Comparison of ENCODE assay signal across 19 mouse cellular contexts in the genomic region with DNA sequence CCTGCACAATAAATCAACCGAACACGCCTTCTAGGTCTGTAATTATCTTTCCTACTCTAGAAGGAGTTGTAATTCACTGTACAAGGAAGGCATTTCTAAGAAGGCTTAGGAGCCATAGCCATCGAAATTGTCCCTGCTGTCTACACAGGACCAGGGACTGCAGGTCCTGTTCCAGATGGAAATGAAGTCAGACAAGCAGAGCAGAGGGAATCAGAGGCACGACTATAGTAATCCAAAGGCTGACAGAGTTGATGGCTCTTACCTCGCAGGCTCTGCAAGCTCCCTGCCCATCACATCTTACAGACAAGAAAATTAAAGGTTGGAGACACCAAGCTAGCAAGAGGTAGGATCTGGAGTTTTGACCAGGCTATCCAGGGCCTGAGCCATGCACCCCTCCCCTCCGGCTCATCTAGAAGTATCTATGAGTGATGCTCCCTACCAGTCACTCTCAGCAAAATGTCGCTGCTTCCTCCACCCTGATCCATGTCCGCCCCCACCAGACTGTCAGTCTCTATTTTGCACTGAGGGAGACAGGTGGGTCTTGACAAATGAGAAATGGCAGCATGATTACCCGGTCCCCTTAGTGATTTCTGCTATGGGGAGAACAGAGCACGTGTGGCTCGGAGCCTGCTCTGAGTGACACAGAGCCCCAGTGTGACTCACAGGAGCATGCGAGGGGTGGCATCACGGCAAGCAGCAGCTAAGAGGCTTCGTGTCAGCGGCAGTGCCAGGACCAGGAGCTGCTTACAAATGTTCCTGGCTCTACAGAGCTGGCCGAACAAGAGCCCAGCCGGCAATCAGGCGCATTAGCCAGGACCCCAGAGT. TPM values are rescaled to one million over a fixed set of nuclear protein-coding genes. Genes with fewer than 3 reads are reported as not detected.
DNase-seq lines count a peak whose midpoint lies in the region; ATAC-seq and TF ChIP-seq lines count a peak whose summit lies in the region.
"Had no signal": no experiment of that assay in that cellular context is flagged by ENCODE, and none has a peak within 500 bp of the region (broad histone marks: within the 10 kb centered on the region; RNA-seq: fewer than 3 reads in every experiment).

No protein-coding gene starts in this region.

- 0 out of 2 replicates have a peak, but pooled peaks cover 3% of the 10 kb centered on the region for H3K9me3 ChIP-seq in forebrain, embryonic 13.5 days (replicated peaks)
- H3K9me3 ChIP-seq in forebrain, embryonic 12.5 days: 0 out of 2 replicates have a peak, but pooled peaks cover 2% of the 10 kb centered on the region
- H3K9me3 ChIP-seq: embryonic facial prominence, embryonic 13.5 days; heart, embryonic 10.5 days; intestine, embryonic 15.5 days; limb, embryonic 15.5 days; midbrain, embryonic 13.5 days had no signal

- H3K27me3 ChIP-seq in forebrain, embryonic 13.5 days: no peaks in the 10 kb centered on the region
- no peaks in the 10 kb centered on the region for H3K27me3 ChIP-seq in forebrain, embryonic 12.5 days
- H3K27me3 ChIP-seq: embryonic facial prominence, embryonic 13.5 days; intestine, embryonic 15.5 days; limb, embryonic 15.5 days; midbrain, embryonic 13.5 days had no signal

- peak; percentile 56 for DNase-seq in layer of hippocampus, adult 11-12 months (ENCODE audit: low spot score)
- no peak for DNase-seq in layer of hippocampus, adult 9-10 months (ENCODE audit: low spot score)
- peak; percentile 52 to 53 for DNase-seq in right cerebral cortex, postnatal 10 days (ENCODE audit: low spot score in 2 of 2)
- no peak for DNase-seq in right cerebral cortex, postnatal 4 days
- DNase-seq in urinary bladder, adult 18-20 months (ENCODE audit: low spot score in 2 of 2): no peak
- DNase-seq: gastrocnemius, postnatal 10 days; heart, postnatal 14 days; lung, adult 18-20 months; lung, postnatal 4 days; thymus, adult 2 months had no signal

- ATAC-seq in forebrain, embryonic 13.5 days: peak; percentile 46; the same call in 1 of the 2 replicates
- no peak for ATAC-seq in forebrain, embryonic 12.5 days (ENCODE audit: low FRiP score)
- ATAC-seq: intestine, embryonic 15.5 days; midbrain, embryonic 13.5 days had no signal

- H3K27ac ChIP-seq in forebrain, embryonic 13.5 days: no peak overlapping the region
- no peak overlapping the region for H3K27ac ChIP-seq in forebrain, embryonic 12.5 days
- H3K27ac ChIP-seq in olfactory bulb, adult 2 months (ENCODE audit: insufficient read depth, low read depth, low read length): peak overlapping the region; percentile 49
- H3K27ac ChIP-seq: embryonic facial prominence, embryonic 13.5 days; heart, embryonic 10.5 days; intestine, embryonic 15.5 days; limb, embryonic 15.5 days; midbrain, embryonic 13.5 days had no signal

- no peak for TF ChIP-seq POLR2A in olfactory bulb, adult 2 months (IDR thresholded peaks at IDR 0.05; ENCODE audit: insufficient read depth, low read depth, low read length)

- 86% methylated on average over 18 of the region's 18 CpGs for WGBS in forebrain, embryonic 13.5 days
- 85% methylated on average over 18 of the region's 18 CpGs for WGBS in forebrain, embryonic 12.5 days
- WGBS in olfactory bulb, adult 2 months: 38% methylated on average over 18 of the region's 18 CpGs

- H3K9ac ChIP-seq in forebrain, embryonic 13.5 days: no peak overlapping the region
- no peak overlapping the region for H3K9ac ChIP-seq in forebrain, embryonic 12.5 days
- H3K9ac ChIP-seq: embryonic facial prominence, embryonic 13.5 days; intestine, embryonic 15.5 days; limb, embryonic 15.5 days; midbrain, embryonic 13.5 days had no signal

- TF ChIP-seq CTCF in olfactory bulb, adult 2 months (IDR thresholded peaks at IDR 0.05; ENCODE audit: insufficient read depth, low read depth, low read length): no peak

- H3K4me1 ChIP-seq in forebrain, embryonic 13.5 days: peaks cover 6% of the 10 kb centered on the region; the same call in 1 of the 2 replicates
- H3K4me1 ChIP-seq in forebrain, embryonic 12.5 days: no peaks in the 10 kb centered on the region
- H3K4me1 ChIP-seq in olfactory bulb, adult 2 months (ENCODE audit: control insufficient read depth, insufficient read depth, low read length): peaks cover 27% of the 10 kb centered on the region
- H3K4me1 ChIP-seq: embryonic facial prominence, embryonic 13.5 days; intestine, embryonic 15.5 days; limb, embryonic 15.5 days; midbrain, embryonic 13.5 days had no signal

- H3K36me3 ChIP-seq in forebrain, embryonic 13.5 days (ENCODE audit: poor library complexity, severe bottlenecking): no peaks in the 10 kb centered on the region
- H3K36me3 ChIP-seq in forebrain, embryonic 12.5 days (replicated peaks): no peaks in the 10 kb centered on the region
- H3K36me3 ChIP-seq: embryonic facial prominence, embryonic 13.5 days; heart, embryonic 10.5 days; intestine, embryonic 15.5 days; limb, embryonic 15.5 days; midbrain, embryonic 13.5 days had no signal

- no peak overlapping the region for H3K4me3 ChIP-seq in forebrain, embryonic 13.5 days
- H3K4me3 ChIP-seq in forebrain, embryonic 12.5 days (replicated peaks): no peak overlapping the region
- H3K4me3 ChIP-seq in olfactory bulb, adult 2 months (ENCODE audit: insufficient read depth, low read depth, low read length): no peak overlapping the region
- H3K4me3 ChIP-seq: embryonic facial prominence, embryonic 13.5 days; heart, embryonic 10.5 days; intestine, embryonic 15.5 days; limb, embryonic 15.5 days; midbrain, embryonic 13.5 days had no signal

- no peak overlapping the region for H3K4me2 ChIP-seq in forebrain, embryonic 13.5 days
- no peak overlapping the region for H3K4me2 ChIP-seq in forebrain, embryonic 12.5 days
- H3K4me2 ChIP-seq: embryonic facial prominence, embryonic 13.5 days; intestine, embryonic 15.5 days; limb, embryonic 15.5 days; midbrain, embryonic 13.5 days had no signal

RNA-seq across cellular contexts. Expression of gene Kcna1, which starts 50.2 kb away (rescaled TPM):
- 2.1 and 3.5 TPM in 2 replicates for polyA plus RNA-seq in forebrain, embryonic 13.5 days (2015; fragmentation: Nextera tagmentation; extraction: Ambion mirVana)
- 0.74 and 1.5 TPM in 2 replicates for polyA plus RNA-seq in forebrain, embryonic 12.5 days (2016; fragmentation: Nextera tagmentation; extraction: Ambion mirVana)
- not detected in 2 replicates for polyA plus RNA-seq in olfactory bulb, adult 2 months (2012; ENCODE audit: insufficient read depth, insufficient read length, low replicate concordance, missing spikeins)
- polyA plus RNA-seq: C2C12 had no signal

Comparison
In these comparisons a context has a peak if more than half of its experiments do, and no peak if none do; other contexts are left out.
1. DNase-seq: peak in layer of hippocampus, adult 11-12 months (single experiment) and right cerebral cortex, postnatal 10 days (2 of 2); none in layer of hippocampus, adult 9-10 months (single experiment), right cerebral cortex, postnatal 4 days (single experiment) and urinary bladder, adult 18-20 months (0 of 2).